Mouse (Mus musculus) retina, postnatal 1 day (tissue): ENCODE data around the gene Sugt1.

Experiments used
- DNase-seq: peaks from one replicate; pipeline ENCODE4 v3.0.0-alpha.2; 2012

The Sugt1 gene

DNA sequence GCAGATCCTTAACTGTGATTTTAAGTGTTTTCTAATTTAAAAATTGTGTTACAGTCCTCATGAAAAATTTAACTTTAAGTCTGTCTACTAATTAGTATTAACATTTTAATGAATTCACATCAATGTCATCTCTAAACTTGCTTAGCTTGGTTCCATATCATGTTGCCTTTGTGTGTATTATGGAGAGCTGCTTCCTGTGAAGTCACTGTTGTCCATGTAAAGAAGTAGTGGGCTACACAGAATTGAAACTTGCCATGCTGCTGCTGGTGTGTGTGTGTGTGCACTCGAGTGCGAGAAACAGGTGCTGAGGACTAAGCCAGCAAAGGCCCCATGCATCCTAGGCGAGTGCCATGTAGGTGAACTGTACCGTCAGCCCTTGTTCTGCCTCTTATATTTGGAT, 19.9 kb downstream of the Sugt1 start:
- no peak for DNase-seq

GRCm38 (mm10) chr14:79608286-79608685, 20.8 kb downstream of the Sugt1 start:
- no peak for DNase-seq

DNA sequence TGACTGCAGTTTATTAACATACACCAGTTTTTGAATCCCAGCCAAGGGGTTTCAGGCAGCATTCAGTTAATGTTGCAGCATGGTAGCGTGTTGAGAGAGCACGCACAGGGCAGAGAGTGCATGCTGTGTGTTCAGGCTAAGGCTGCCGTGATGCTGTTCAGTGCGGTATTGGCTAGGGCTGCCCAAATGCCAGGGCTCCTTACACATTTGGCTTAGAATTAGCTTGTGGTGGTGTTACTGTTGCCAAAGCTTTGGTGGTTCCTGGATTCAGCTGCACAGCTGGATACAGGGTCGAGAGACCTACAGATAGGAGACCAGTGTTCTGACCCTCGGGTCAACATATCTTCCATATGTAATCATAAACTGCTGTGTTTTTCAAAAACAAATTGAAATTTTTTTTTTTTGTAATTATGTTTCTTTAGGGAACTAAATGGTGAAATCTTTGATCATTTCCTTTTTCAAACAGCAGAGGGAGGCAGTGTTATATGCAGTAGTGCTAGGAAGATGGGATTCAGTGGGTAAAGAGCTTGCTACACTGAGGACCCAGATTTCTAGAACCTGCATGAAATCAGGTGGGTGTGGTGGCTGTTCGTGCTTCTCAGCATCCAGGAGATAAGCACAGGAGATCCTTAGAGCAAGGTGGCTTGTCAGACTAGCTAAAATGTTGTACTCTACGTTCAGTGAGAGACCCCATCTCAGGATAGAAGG, 29.8 kb downstream of the Sugt1 start:
- peak; percentile 44 for DNase-seq

DNA sequence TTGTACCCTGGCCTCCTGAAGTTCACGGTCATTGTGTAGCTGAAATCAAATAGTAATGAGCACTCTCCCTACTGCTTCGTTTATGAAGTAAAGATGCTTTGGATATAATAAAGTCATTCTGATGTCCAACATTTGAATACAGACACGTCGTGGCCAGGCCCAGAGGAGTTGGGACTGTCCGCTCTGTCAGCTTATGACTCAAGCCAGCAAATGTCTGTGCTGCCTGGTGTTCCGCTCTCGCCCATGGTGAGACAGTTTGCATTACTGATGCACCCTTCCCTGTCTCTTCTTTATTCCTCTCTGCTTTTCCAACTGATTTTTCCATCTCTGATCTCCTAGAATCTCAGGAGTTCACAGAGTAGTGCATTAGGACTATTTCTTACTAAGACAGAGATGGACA, 32.3 kb downstream of the Sugt1 start:
- no peak for DNase-seq

- DNase-seq: no peak
These were observed 33.7 kb downstream of the Sugt1 start for GRCm38 (mm10) chr14:79621143-79621542.

DNA sequence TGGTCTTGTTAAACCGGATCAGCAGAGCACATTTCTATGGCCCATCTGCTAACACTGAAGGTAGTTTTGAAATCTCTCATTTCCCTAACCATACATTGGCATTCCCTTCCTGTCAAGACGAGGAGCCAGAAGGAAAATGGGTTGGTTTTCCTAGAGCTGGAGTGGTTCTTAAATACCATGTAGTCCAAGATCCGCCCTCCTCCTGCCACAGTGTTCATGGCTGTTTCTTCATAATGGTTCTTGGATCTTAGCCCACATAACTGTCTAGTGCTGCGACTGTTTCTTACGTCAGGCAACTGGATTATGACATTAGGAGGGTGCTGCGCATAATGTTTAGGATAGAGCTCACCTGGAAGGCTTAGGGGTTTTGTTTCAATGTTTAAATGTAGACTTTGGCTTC, 44.8 kb downstream of the Sugt1 start:
- no peak for DNase-seq

DNA sequence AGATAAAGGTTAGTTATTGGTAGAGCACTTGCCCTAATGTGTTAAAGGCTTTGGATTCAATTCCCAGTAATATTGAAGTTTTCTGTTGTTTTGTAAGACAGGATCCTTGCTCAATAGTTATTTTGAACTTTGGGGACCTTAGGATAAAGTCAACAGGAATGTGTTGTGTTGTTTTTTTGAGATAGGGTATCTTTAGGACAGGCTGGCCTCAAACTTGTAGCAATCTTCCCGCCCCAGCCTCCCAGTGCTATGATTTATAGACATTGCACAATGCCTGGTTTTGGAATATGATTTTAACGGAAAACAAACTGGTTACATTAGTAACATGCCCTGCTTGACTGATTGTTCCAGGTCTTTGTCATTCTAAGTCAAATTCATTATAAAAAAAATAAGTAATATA, 45.7 kb downstream of the Sugt1 start:
- no peak for DNase-seq

DNA sequence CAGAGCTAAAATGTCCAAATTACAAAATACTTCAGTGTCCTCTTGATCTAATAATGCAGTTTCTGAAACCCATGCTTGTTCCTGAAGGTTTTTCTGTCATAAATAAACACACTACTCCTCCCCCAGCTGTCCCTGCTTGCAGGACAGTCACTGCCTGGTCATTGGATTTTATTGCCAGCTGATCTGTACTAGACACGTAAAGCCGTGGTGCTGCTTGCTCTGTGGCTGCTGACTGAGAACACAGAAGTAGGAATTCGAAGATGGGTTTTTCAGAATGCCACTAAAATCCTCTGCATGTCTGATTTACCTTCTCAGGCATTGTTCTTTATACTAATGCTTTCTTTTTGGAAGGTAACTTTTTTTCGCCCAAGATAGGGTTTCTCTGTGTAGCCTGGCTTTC, 49.3 kb downstream of the Sugt1 start:
- no peak for DNase-seq

- no peak for DNase-seq
These were observed 54.6 kb downstream of the Sugt1 start for GRCm38 (mm10) chr14:79642063-79642462.

DNA sequence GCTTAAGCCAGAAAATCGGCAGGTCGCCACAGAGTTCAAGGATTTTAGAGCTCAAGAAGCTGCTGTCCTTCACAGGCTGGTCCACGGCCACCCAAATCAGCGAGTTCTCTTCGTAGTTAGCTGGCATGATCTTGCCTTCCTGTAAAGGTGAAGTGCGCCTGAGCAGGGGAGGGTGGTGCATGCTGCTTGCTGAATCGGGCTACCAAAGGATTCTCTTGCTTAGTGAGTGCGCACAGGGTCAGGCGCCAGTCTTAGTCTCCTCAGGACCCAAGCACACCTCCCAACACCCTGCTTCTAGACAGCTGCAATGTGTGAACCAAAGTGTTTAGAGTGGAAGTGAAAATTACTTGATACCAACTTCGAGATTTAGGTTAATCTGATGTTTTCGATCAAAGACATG, 57.9 kb downstream of the Sugt1 start:
- no peak for DNase-seq

DNA sequence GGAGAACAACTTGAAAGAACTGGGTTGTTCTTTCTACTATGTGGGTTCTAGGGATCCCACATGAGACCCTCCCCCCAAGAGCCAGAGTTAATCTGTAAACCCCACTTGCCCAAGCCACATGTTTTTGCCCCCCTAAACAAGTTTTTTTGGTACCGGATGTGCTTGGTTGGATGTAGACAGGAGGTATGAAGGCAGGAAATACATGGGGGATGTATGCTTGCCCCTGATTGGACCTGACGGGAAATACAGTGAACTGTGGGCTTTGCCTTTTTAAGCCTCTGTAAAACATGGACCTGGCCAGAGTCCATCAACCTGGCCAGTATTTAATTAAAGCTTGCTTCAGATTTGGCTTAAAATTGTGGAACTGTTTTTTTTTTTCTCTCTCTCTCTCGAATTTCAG, 62.2 kb downstream of the Sugt1 start:
- no peak for DNase-seq

GRCm38 (mm10) chr14:79652654-79653053, 65.2 kb downstream of the Sugt1 start:
- no peak for DNase-seq

GRCm38 (mm10) chr14:79658286-79658685, 70.8 kb downstream of the Sugt1 start:
- DNase-seq: no peak

DNA sequence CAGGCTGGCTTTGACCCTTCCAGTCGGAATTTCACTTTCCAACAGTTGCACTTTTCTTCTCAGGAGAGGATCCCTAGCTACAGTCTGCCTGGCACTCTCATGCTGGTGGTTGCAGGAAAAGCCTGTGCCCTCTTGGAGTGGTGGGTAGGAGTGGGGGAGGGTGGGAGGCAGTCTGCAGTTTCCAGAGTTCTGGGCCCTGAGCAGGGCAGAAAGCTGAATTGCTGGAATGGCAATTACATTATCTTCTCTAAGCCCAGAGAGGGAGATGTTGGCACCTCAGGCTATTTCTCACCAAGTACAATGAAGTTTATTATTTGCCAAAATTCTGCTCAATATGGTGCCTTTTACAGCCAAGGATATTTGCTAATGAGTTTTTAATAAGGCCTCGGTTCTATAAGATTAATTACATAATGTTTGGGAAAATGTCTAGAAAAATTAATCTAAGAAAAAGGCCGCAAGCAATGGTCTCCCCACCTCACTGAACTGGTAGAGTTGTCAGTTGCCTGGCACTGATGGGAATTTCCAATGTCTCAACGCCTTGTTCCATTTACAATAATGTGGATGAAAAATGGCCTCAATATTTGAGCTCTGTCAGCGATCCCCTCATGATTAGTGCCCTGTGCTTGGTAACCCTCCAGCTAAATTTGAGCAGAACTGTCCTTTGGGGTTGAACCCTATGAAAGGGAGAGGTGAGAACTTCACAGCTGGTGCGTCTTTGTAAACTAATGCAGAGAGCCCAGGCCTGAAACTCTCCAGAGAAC, 71.4 kb downstream of the Sugt1 start:
- DNase-seq: peak; percentile 28

- no peak for DNase-seq
These were observed 73.0 kb downstream of the Sugt1 start for GRCm38 (mm10) chr14:79660467-79660866.

GRCm38 (mm10) chr14:79661005-79661917, 73.8 kb downstream of the Sugt1 start:
- DNase-seq: peak; percentile 64

- no peak for DNase-seq
These were observed 74.5 kb downstream of the Sugt1 start, which contains the start of gene Cnmd for GRCm38 (mm10) chr14:79662001-79662400. Cnmd (minus strand) TSS chr14:79662170.

- no peak for DNase-seq
These were observed 83.5 kb downstream of the Sugt1 start for GRCm38 (mm10) chr14:79671008-79671407.

- DNase-seq: no peak
These were observed 85.1 kb downstream of the Sugt1 start for GRCm38 (mm10) chr14:79672567-79672966.

DNA sequence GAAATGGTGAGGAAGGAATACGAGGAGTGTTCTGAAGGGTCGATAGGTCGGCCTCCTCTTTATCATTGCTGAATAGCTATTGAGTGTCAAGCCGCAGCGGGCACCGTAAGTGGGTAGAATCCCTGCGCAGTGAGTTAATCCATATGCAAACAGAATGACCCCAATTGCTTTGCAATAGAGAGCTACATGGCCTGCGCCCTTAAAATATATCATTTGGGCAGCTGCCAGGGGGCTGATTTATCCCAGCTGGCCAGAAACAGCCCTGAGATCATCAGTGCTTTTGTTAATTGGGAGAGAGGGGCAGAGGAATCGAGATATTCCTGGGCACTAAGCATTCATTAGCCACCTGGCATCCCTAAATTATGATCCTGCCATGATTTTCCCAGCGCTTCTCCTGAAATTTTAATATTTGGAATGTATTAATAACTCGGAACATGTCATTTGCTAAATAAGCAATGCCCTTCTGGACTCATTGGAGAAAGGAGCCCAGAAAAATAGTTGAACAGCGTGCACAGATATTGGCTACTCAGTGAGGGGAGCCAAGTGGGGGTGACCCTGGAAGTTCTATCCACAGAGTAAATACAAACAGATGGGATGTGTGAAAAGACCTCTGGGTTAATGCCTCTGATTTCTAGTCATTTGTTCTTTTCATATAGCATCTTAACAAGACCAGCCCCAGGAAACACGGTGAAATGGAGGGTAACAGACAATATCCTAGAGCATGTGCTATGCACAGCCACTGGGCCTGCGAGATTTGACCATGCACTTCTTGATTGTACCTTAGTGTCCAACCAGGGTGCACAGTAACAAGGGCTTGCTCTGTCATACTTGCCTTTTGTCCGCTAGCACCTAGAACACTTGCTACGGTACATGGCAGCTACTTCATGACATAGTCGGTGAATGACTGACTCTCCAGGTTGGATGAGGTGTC, 85.9 kb downstream of the Sugt1 start:
- peak; percentile 56 for DNase-seq

DNA sequence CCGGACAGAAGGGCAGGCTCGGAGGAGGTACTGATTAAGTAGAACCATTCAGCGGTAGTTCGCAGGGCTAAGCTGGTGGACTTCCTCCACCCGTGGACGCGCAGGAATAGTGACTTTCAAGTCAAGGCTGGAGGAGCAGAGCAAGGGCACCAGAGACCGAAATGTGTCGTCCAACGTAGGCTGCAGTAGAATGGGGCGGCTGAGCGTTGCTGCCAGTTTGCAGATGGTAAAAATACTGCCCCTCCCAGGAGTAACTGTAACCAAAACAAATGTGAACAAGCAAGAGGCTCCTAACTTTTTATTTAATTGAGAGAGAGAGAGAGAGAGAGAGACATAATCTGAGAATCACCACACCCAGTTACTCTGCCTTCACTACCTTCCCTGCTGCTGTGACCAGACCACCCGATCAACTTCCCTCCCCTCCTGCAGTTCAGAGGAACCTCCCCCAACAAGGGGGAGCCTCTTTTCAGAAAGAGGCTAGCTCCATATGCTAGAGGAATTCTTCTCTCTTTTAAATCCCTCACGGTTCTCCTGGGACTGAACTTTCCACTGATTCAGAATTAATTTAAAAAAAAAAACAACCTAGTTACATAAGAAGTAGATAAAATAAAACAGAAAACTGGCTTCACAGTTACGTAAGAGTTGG, 89.7 kb downstream of the Sugt1 start:
- DNase-seq: no peak
